Mouse (Mus musculus): ENCODE measurements around the gene Pdilt. TPM values are rescaled to one million over a fixed set of nuclear protein-coding genes. Genes with fewer than 3 reads are reported as not detected.

Gene Pdilt
- polyA plus RNA-seq, 1 experiment from 2014 or later: not detected

GRCm38 (mm10) chr7:119511143-119511542, 12.1 kb downstream of the Pdilt start:
- no peak overlapping the region for H3K4me3 ChIP-seq (replicated peaks)
- H3K4me2 ChIP-seq (replicated peaks): no peak overlapping the region
- H3K9ac ChIP-seq: no peak overlapping the region
- 91% methylated on average over 4 of the region's 4 CpGs for WGBS
- no peak for ATAC-seq (ENCODE audit: insufficient number of reproducible peaks, low FRiP score, low TSS enrichment, low read depth)
- no peak overlapping the region for H3K27ac ChIP-seq (replicated peaks)
- no peaks in the 10 kb centered on the region for H3K4me1 ChIP-seq
- H3K36me3 ChIP-seq: no peaks in the 10 kb centered on the region
- no peaks in the 10 kb centered on the region for H3K9me3 ChIP-seq (replicated peaks)
- no peaks in the 10 kb centered on the region for H3K27me3 ChIP-seq

GRCm38 (mm10) chr7:119490041-119490780, 33.1 kb downstream of the Pdilt start:
- no peak overlapping the region for H3K9ac ChIP-seq
- H3K36me3 ChIP-seq: no peaks in the 10 kb centered on the region
- H3K4me2 ChIP-seq (replicated peaks): no peak overlapping the region
- no peak overlapping the region for H3K27ac ChIP-seq (replicated peaks)
- H3K4me1 ChIP-seq: no peaks in the 10 kb centered on the region
- 77% methylated on average over 4 of the region's 4 CpGs for WGBS
- no peak for ATAC-seq (ENCODE audit: insufficient number of reproducible peaks, low FRiP score, low TSS enrichment, low read depth)
- H3K9me3 ChIP-seq (replicated peaks): no peaks in the 10 kb centered on the region
- no peak overlapping the region for H3K4me3 ChIP-seq (replicated peaks)
- H3K27me3 ChIP-seq: no peaks in the 10 kb centered on the region

GRCm38 (mm10) chr7:119486683-119487082, 36.6 kb downstream of the Pdilt start:
- Histone ChIP-seq H3K4me3 (replicated peaks) (no peak overlapping the region), H3K36me3 (no peaks in the 10 kb centered on the region), H3K4me2 (replicated peaks) (no peak overlapping the region), H3K9ac (no peak overlapping the region), H3K27ac (replicated peaks) (no peak overlapping the region), H3K9me3 (replicated peaks) (no peaks in the 10 kb centered on the region), H3K4me1 (no peaks in the 10 kb centered on the region), H3K27me3 (no peaks in the 10 kb centered on the region)
- no peak for ATAC-seq (ENCODE audit: insufficient number of reproducible peaks, low FRiP score, low TSS enrichment, low read depth)
- whole genome bisulfite sequencing: 78% methylated on average over 5 of the region's 5 CpGs

GRCm38 (mm10) chr7:119484154-119484553, 39.1 kb downstream of the Pdilt start:
- no peak overlapping the region for H3K4me3 ChIP-seq (replicated peaks)

GRCm38 (mm10) chr7:119479256-119479655, 44.0 kb downstream of the Pdilt start, which contains the start of gene Umod:
Gene Umod, minus strand, starts transcription at chr7:119479282.
- Histone ChIP-seq H3K4me3 (replicated peaks) (no peak within 1 kb of the TSS), H3K36me3 (no peaks in the 10 kb centered on the region), H3K27me3 (no peaks in the 10 kb centered on the region), H3K27ac (replicated peaks) (no peak within 1 kb of the TSS), H3K9me3 (replicated peaks) (no peaks in the 10 kb centered on the region), H3K4me1 (no peaks in the 10 kb centered on the region), H3K9ac (no peak within 1 kb of the TSS), H3K4me2 (replicated peaks) (no peak within 1 kb of the TSS)
- no peak for ATAC-seq (ENCODE audit: insufficient number of reproducible peaks, low FRiP score, low TSS enrichment, low read depth)

More at GRCm38 (mm10) chr7:119484154-119484553, 39.1 kb downstream of the Pdilt start:
- no peak overlapping the region for H3K27ac ChIP-seq (replicated peaks)
- no peak for ATAC-seq (ENCODE audit: insufficient number of reproducible peaks, low FRiP score, low TSS enrichment, low read depth)
- no peaks in the 10 kb centered on the region for H3K9me3 ChIP-seq (replicated peaks)
- no peaks in the 10 kb centered on the region for H3K36me3 ChIP-seq
- H3K27me3 ChIP-seq: no peaks in the 10 kb centered on the region
- H3K9ac ChIP-seq: no peak overlapping the region
- no peaks in the 10 kb centered on the region for H3K4me1 ChIP-seq
- H3K4me2 ChIP-seq (replicated peaks): no peak overlapping the region
- 59% methylated on average over 4 of the region's 4 CpGs for WGBS

- Histone ChIP-seq H3K27ac (replicated peaks) (no peak overlapping the region), H3K4me2 (replicated peaks) (no peak overlapping the region), H3K36me3 (no peaks in the 10 kb centered on the region), H3K9ac (no peak overlapping the region), H3K4me1 (no peaks in the 10 kb centered on the region), H3K9me3 (replicated peaks) (no peaks in the 10 kb centered on the region), H3K4me3 (replicated peaks) (no peak overlapping the region), H3K27me3 (no peaks in the 10 kb centered on the region)
- ATAC-seq (ENCODE audit: insufficient number of reproducible peaks, low FRiP score, low TSS enrichment, low read depth): peak; percentile 51
- 73% methylated on average over 33 of the region's 33 CpGs for WGBS
These were observed 46.5 kb downstream of the Pdilt start for GRCm38 (mm10) chr7:119476500-119477389.

GRCm38 (mm10) chr7:119459185-119459584, 64.1 kb downstream of the Pdilt start, which contains the start of gene Gp2:
Gene Gp2, minus strand, starts transcription at chr7:119459285.
- ATAC-seq (ENCODE audit: insufficient number of reproducible peaks, low FRiP score, low TSS enrichment, low read depth): no peak
- WGBS: 90% methylated on average over 6 of the region's 6 CpGs
- Histone ChIP-seq H3K4me2 (replicated peaks) (no peak within 1 kb of the TSS), H3K4me1 (no peaks in the 10 kb centered on the region), H3K27me3 (no peaks in the 10 kb centered on the region), H3K27ac (replicated peaks) (no peak within 1 kb of the TSS), H3K36me3 (no peaks in the 10 kb centered on the region), H3K4me3 (replicated peaks) (no peak within 1 kb of the TSS), H3K9me3 (replicated peaks) (no peaks in the 10 kb centered on the region), H3K9ac (no peak within 1 kb of the TSS)

GRCm38 (mm10) chr7:119454192-119454591, 69.1 kb downstream of the Pdilt start:
- no peak overlapping the region for H3K4me3 ChIP-seq (replicated peaks)
- H3K27ac ChIP-seq (replicated peaks): no peak overlapping the region
- WGBS: 78% methylated on average over 7 of the region's 7 CpGs
- no peaks in the 10 kb centered on the region for H3K27me3 ChIP-seq
- no peak overlapping the region for H3K9ac ChIP-seq
- ATAC-seq (ENCODE audit: insufficient number of reproducible peaks, low FRiP score, low TSS enrichment, low read depth): no peak
- H3K4me2 ChIP-seq (replicated peaks): no peak overlapping the region
- no peaks in the 10 kb centered on the region for H3K36me3 ChIP-seq
- H3K9me3 ChIP-seq (replicated peaks): no peaks in the 10 kb centered on the region
- no peaks in the 10 kb centered on the region for H3K4me1 ChIP-seq

GRCm38 (mm10) chr7:119443849-119444248, 79.4 kb downstream of the Pdilt start:
- ATAC-seq (ENCODE audit: insufficient number of reproducible peaks, low FRiP score, low TSS enrichment, low read depth): no peak
- 63% methylated on average over 4 of the region's 4 CpGs for WGBS
- H3K27ac ChIP-seq (replicated peaks): no peak overlapping the region

GRCm38 (mm10) chr7:119441938-119442337, 81.4 kb downstream of the Pdilt start:
- ATAC-seq (ENCODE audit: insufficient number of reproducible peaks, low FRiP score, low TSS enrichment, low read depth): no peak
- 74% methylated on average over 1 of the region's 1 CpGs for WGBS

More at GRCm38 (mm10) chr7:119443849-119444248, 79.4 kb downstream of the Pdilt start:
- Histone ChIP-seq H3K9ac (no peak overlapping the region), H3K4me3 (replicated peaks) (no peak overlapping the region), H3K4me1 (no peaks in the 10 kb centered on the region), H3K9me3 (replicated peaks) (no peaks in the 10 kb centered on the region), H3K36me3 (no peaks in the 10 kb centered on the region), H3K27me3 (no peaks in the 10 kb centered on the region), H3K4me2 (replicated peaks) (no peak overlapping the region)

More at GRCm38 (mm10) chr7:119441938-119442337, 81.4 kb downstream of the Pdilt start:
- no peak overlapping the region for H3K4me3 ChIP-seq (replicated peaks)
- H3K27me3 ChIP-seq: no peaks in the 10 kb centered on the region
- no peaks in the 10 kb centered on the region for H3K36me3 ChIP-seq
- H3K4me1 ChIP-seq: no peaks in the 10 kb centered on the region
- no peak overlapping the region for H3K9ac ChIP-seq
- H3K4me2 ChIP-seq (replicated peaks): no peak overlapping the region
- no peak overlapping the region for H3K27ac ChIP-seq (replicated peaks)
- no peaks in the 10 kb centered on the region for H3K9me3 ChIP-seq (replicated peaks)
